Mouse (Mus musculus): Measurements from ENCODE around the gene Sema4g. TPM values are rescaled to one million over a fixed set of nuclear protein-coding genes. Genes with fewer than 3 reads are reported as not detected.

Gene Sema4g
- total and polyA plus RNA-seq, 3 experiments: 0.15 to 0.47 TPM; not detected in 1

DNA sequence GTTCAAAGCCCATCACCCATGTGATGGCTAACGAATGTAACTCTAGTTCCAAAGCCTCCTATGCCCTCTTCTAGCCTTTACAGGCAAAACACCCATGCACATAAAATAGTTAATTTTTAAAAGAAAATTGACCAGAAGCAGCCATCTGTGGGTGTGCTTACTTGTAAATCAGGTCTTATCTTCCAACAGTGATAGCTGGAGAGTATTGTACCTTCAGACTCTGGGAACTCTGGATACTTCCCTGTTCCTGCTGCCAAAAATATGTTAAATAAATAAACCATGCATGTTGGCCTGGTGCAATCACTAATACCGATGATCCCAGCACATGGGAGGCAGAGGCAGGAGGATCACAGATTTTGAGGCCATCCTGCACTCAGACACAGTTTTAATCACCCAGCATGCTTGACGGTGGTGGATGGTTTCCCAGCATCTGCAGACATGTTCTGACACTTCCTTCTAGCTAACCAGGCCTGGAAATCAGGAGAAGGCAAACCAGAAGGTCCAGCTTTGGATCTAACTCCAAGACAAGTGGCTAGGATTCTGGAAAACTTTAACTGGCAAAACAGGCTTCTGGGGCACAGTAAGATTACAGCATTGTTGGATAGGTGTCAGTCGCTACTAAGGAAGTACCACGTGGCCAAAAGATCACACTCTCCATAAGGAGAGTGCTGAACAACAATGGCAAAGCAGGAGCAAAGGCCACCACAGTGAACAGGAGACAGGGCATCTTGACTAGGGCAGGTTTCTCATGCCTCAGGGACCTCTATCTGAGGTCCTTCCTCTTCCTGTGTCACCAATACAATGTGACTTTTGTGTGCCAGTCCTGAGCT lies 3.5 kb upstream of the Sema4g start:
- no peak overlapping the region for H3K4me3 ChIP-seq (ENCODE audit: control insufficient read depth in 1 of 2, insufficient read depth in 1 of 2, low read depth in 2 of 2, low read length in 2 of 2)

DNA sequence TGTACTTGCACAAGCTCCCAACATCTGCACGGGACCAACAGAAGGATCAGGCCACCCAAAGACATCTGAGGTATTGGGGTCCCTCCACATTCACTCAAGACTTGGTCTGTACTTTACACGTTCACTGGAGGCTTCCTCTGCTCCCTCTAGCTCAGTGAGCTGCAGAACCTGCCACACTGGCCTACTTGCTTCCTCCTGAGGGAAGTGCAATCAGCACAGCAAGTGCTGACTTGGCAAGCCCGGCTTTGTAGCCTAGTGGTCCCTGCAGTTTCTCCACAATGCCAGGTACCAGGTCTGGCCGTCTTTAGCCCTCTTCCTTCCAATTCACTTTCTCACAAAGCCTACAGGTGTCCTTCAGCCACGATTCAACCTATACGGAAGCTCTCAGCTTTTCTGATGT lies 1.9 kb upstream of the Sema4g start:
- Histone ChIP-seq H3K36me3 (ENCODE audit: control insufficient read depth in 1 of 2, insufficient read depth in 2 of 2, low read length in 2 of 2) (peaks cover 4% of the 10 kb centered on the region in 2 experiments; a peak in 2 of 4 replicates), H3K9ac (ENCODE audit: control insufficient read depth, low read depth, low read length, poor library complexity, severe bottlenecking) (no peak overlapping the region), H3K27ac (ENCODE audit: control insufficient read depth, low read depth, low read length) (no peak overlapping the region), H3K9me3 (replicated peaks; ENCODE audit: insufficient read depth, low read length) (no peaks in the 10 kb centered on the region), H3K79me2 (ENCODE audit: control insufficient read depth, insufficient read depth, low read length, poor library complexity) (no peaks in the 10 kb centered on the region), H3K4me1 (ENCODE audit: control insufficient read depth in 1 of 2, insufficient read depth in 2 of 2, low read length in 2 of 2) (peaks cover 3 to 8% of the 10 kb centered on the region in 2 experiments; a peak in 2 of 4 replicates), H3K4me3 (ENCODE audit: control insufficient read depth in 1 of 2, insufficient read depth in 1 of 2, low read depth in 2 of 2, low read length in 2 of 2) (no peak overlapping the region), H3K27me3 (ENCODE audit: control insufficient read depth in 1 of 2, insufficient read depth in 2 of 2, low read length in 2 of 2) (no peaks in the 10 kb centered on the region)
- TF ChIP-seq MAZ (IDR thresholded peaks at IDR 0.05; ENCODE audit: low read depth, low read length) (no peak), TBP (IDR thresholded peaks at IDR 0.05; ENCODE audit: low read depth, low read length) (no peak)
- no peak for DNase-seq (ENCODE audit: low read depth, low spot score)

More for the DNA sequence above, 3.5 kb upstream of the Sema4g start:
- TF ChIP-seq RAD21 (IDR thresholded peaks at IDR 0.05; ENCODE audit: low read depth, low read length): no peak
- no peak for TF ChIP-seq MYB (IDR thresholded peaks at IDR 0.05; ENCODE audit: low read depth, low read length)
- no peak for TF ChIP-seq BHLHE40 (IDR thresholded peaks at IDR 0.05; ENCODE audit: borderline replicate concordance, low read depth, low read length)
- TF ChIP-seq CHD2 (IDR thresholded peaks at IDR 0.05; ENCODE audit: low read length): no peak
- no peak for TF ChIP-seq JUND (IDR thresholded peaks at IDR 0.05; ENCODE audit: low read depth, low read length)
- no peak for TF ChIP-seq MAFK (IDR thresholded peaks at IDR 0.05; ENCODE audit: borderline replicate concordance, low read depth, low read length)
- peak; percentile 31; the same call in 1 of the 2 replicates for TF ChIP-seq USF1 (IDR thresholded peaks at IDR 0.05; ENCODE audit: low read depth, low read length)
- DNase-seq (ENCODE audit: low read depth, low spot score): no peak
- Histone ChIP-seq H3K9ac (ENCODE audit: control insufficient read depth, low read depth, low read length, poor library complexity, severe bottlenecking) (no peak overlapping the region), H3K9me3 (replicated peaks; ENCODE audit: insufficient read depth, low read length) (no peaks in the 10 kb centered on the region), H3K36me3 (ENCODE audit: control insufficient read depth in 1 of 2, insufficient read depth in 2 of 2, low read length in 2 of 2) (peaks cover 4% of the 10 kb centered on the region in 2 experiments; a peak in 3 of 4 replicates), H3K27me3 (ENCODE audit: control insufficient read depth in 1 of 2, insufficient read depth in 2 of 2, low read length in 2 of 2) (no peaks in the 10 kb centered on the region), H3K79me2 (ENCODE audit: control insufficient read depth, insufficient read depth, low read length, poor library complexity) (no peaks in the 10 kb centered on the region), H3K4me1 (ENCODE audit: control insufficient read depth in 1 of 2, insufficient read depth in 2 of 2, low read length in 2 of 2) (peaks cover 3 to 8% of the 10 kb centered on the region in 2 experiments; a peak in 2 of 4 replicates), H3K27ac (ENCODE audit: control insufficient read depth, low read depth, low read length) (no peak overlapping the region)

DNA sequence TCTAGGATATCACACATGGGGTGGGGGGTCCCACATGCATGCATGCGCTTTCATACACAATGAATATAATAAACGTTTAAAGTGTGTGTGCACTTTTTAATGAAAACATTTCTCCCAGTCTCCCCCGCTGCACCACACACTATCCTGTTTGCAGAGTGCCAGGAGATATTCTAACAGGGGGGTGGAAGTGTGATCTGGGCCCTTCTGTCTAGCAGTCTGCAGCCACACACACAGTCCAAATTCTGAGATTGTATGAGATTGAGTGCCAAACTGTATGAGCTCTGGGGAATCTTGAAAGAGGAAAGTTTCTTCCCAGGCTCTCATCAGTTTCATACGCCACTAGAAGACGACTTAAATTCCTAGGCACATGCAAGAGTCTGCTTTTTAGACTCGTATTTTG lies 1.1 kb upstream of the Sema4g start:
- Histone ChIP-seq H3K9me3 (replicated peaks; ENCODE audit: insufficient read depth, low read length) (no peaks in the 10 kb centered on the region), H3K27ac (ENCODE audit: control insufficient read depth, low read depth, low read length) (no peak overlapping the region), H3K9ac (ENCODE audit: control insufficient read depth, low read depth, low read length, poor library complexity, severe bottlenecking) (no peak overlapping the region), H3K79me2 (ENCODE audit: control insufficient read depth, insufficient read depth, low read length, poor library complexity) (no peaks in the 10 kb centered on the region), H3K36me3 (ENCODE audit: control insufficient read depth in 1 of 2, insufficient read depth in 2 of 2, low read length in 2 of 2) (peaks cover 0 to 4% of the 10 kb centered on the region in 2 experiments; a peak in 1 of 4 replicates), H3K27me3 (ENCODE audit: control insufficient read depth in 1 of 2, insufficient read depth in 2 of 2, low read length in 2 of 2) (no peaks in the 10 kb centered on the region), H3K4me1 (ENCODE audit: control insufficient read depth in 1 of 2, insufficient read depth in 2 of 2, low read length in 2 of 2) (peaks cover 3 to 8% of the 10 kb centered on the region in 2 experiments; a peak in 2 of 4 replicates), H3K4me3 (ENCODE audit: control insufficient read depth in 1 of 2, insufficient read depth in 1 of 2, low read depth in 2 of 2, low read length in 2 of 2) (no peak overlapping the region)
- no peak for TF ChIP-seq GATA1 (IDR thresholded peaks at IDR 0.05; ENCODE audit: low read depth, low read length)
- no peak for TF ChIP-seq TCF12 (IDR thresholded peaks at IDR 0.05; ENCODE audit: low read depth, low read length)
- no peak for TF ChIP-seq USF1 (IDR thresholded peaks at IDR 0.05; ENCODE audit: low read depth, low read length)
- no peak for TF ChIP-seq CHD2 (IDR thresholded peaks at IDR 0.05; ENCODE audit: low read length)
- no peak for TF ChIP-seq KAT2A (conservative IDR thresholded peaks at IDR 0.05; ENCODE audit: low read depth, low read length)
- no peak for TF ChIP-seq POLR2AphosphoS5 (IDR thresholded peaks at IDR 0.05; ENCODE audit: borderline replicate concordance, low read depth, low read length)
- TF ChIP-seq MYC (IDR thresholded peaks at IDR 0.05; ENCODE audit: low read depth, low read length): no peak
- TF ChIP-seq NELFE (IDR thresholded peaks at IDR 0.05; ENCODE audit: low read depth, low read length): no peak
- TF ChIP-seq GABPA (IDR thresholded peaks at IDR 0.05; ENCODE audit: low read depth, low read length): no peak
- TF ChIP-seq MAX (IDR thresholded peaks at IDR 0.05; ENCODE audit: low read length): no peak
- TF ChIP-seq UBTF (IDR thresholded peaks at IDR 0.05; ENCODE audit: borderline replicate concordance, insufficient read depth, low read depth, low read length): no peak
- no peak for TF ChIP-seq RAD21 (IDR thresholded peaks at IDR 0.05; ENCODE audit: low read depth, low read length)
- no peak for TF ChIP-seq RCOR1 (IDR thresholded peaks at IDR 0.05; ENCODE audit: low read depth, low read length)
- TF ChIP-seq MAZ (IDR thresholded peaks at IDR 0.05; ENCODE audit: low read depth, low read length): no peak
- TF ChIP-seq ELF1 (IDR thresholded peaks at IDR 0.05; ENCODE audit: low read depth, low read length): no peak
- DNase-seq (ENCODE audit: low read depth, low spot score): no peak
